Mouse (Mus musculus) gastrocnemius, postnatal 36 days (tissue): ENCODE results near the gene Zfp708. TPM values are rescaled to one million over a fixed set of nuclear protein-coding genes. Genes with fewer than 3 reads are reported as not detected.
"Not testable (repeated sequence)": the region's sequence is repeated elsewhere in the genome, so short reads cannot be mapped to it uniquely, and the experiment has no call there.

ENCODE experiments used
- DNase-seq, 2 experiments: peaks; one replicate each; pipeline ENCODE4 v3.0.0; 2022
- intact Hi-C: fragments of 180-260 bp; cut with DNase I; formaldehyde crosslinking; loops from one replicate; pipeline ENCODE4 v1.15.1; 2025
- long read RNA-seq, 2 experiments: library from polyadenylated mRNA; stranded (forward); transcript quantifications; one replicate each; pipeline ENCODE4 v2.0.0; 2021
- total RNA-seq, 2 experiments: library from RNA; stranded (reverse); gene quantifications; 2 replicates each; pipeline ENCODE4 v1.2.3; 2021

Gene Zfp708
- 1 to 10 TPM in 1 of 2 experiments, under 1 TPM in 1; 0.61 to 1.8 TPM for total RNA-seq
- long read RNA-seq, experiment 1, partial matches to known transcripts: 0 of 2 reads
- long read RNA-seq, experiment 1, other reads (novel, unspliced or antisense): 1 of 2 reads
- long read RNA-seq, experiment 2, partial matches to known transcripts: 0 of 1 reads
- long read RNA-seq, experiment 2, other reads (novel, unspliced or antisense): 0 of 1 reads

GRCm38 (mm10) chr13:67097876-67098275, at the start of gene Zfp708:
TSS of gene Zfp708 (minus strand) at chr13:67097976.
- no peak for DNase-seq
- intact Hi-C loops: no loop called here

GRCm38 (mm10) chr13:67128038-67128721, 30.4 kb upstream of the Zfp708 start:
- DNase-seq: peak; percentile 64 to 71
- intact Hi-C loops: loop anchor here (5.0 kb wide), 1 partner anchor 179 kb away; the partner anchor contains the start of gene Zfp457

- not testable (repeated sequence) for DNase-seq
- intact Hi-C loops: loop anchor here (5.0 kb wide), 1 partner anchor 180 kb away; the partner anchor contains the start of gene Zfp457
Observed at GRCm38 (mm10) chr13:67127507-67127906, 29.7 kb upstream of the Zfp708 start.

- intact Hi-C loops: no loop called here
Observed at GRCm38 (mm10) chr13:67124460-67124859, 26.7 kb upstream of the Zfp708 start.

GRCm38 (mm10) chr13:67121360-67121759, 23.6 kb upstream of the Zfp708 start, which contains the start of gene Zfp759:
TSS of gene Zfp759 (plus strand) at chr13:67121660.
- intact Hi-C loops, DNase-seq: not testable (repeated sequence)

More at GRCm38 (mm10) chr13:67124460-67124859, 26.7 kb upstream of the Zfp708 start:
- DNase-seq: no peak

- intact Hi-C loops, DNase-seq: not testable (repeated sequence)
Observed at GRCm38 (mm10) chr13:67116163-67116562, 18.4 kb upstream of the Zfp708 start, which contains the start of gene Rslcan18. TSS of gene Rslcan18 (minus strand) at chr13:67116263.

GRCm38 (mm10) chr13:67113287-67113686, 15.5 kb upstream of the Zfp708 start:
- intact Hi-C loops: no loop called here
- no peak for DNase-seq

GRCm38 (mm10) chr13:67112096-67112495, 14.3 kb upstream of the Zfp708 start:
- DNase-seq: no peak
- intact Hi-C loops: no loop called here

- DNase-seq: no peak
- intact Hi-C loops: loop anchor here (2.0 kb wide), 1 partner anchor 48 kb away; the partner anchor contains the start of gene Zfp712
Observed at GRCm38 (mm10) chr13:67108821-67109206, 11.0 kb upstream of the Zfp708 start.

- intact Hi-C loops: loop anchor here (2.0 kb wide), 1 partner anchor 48 kb away; the partner anchor contains the start of gene Zfp712
- DNase-seq: peak; percentile 75 to 84
Observed at GRCm38 (mm10) chr13:67108194-67108820, 10.5 kb upstream of the Zfp708 start, which contains the start of gene Gm28557. TSS of gene Gm28557 (minus strand) at chr13:67108604.

GRCm38 (mm10) chr13:67107681-67108080, 9.9 kb upstream of the Zfp708 start:
- no peak for DNase-seq
- intact Hi-C loops: loop anchor here (2.0 kb wide), 1 partner anchor 47 kb away; the partner anchor contains the start of gene Zfp712

- intact Hi-C loops: no loop called here
- DNase-seq: no peak
Observed at GRCm38 (mm10) chr13:67090154-67090553, 7.6 kb downstream of the Zfp708 start.

- DNase-seq: no peak
- intact Hi-C loops: no loop called here
Observed at GRCm38 (mm10) chr13:67081946-67082345, 15.8 kb downstream of the Zfp708 start.

GRCm38 (mm10) chr13:67081142-67081713, 16.5 kb downstream of the Zfp708 start:
- intact Hi-C loops: no loop called here
- peak; percentile 66 to 69 for DNase-seq

GRCm38 (mm10) chr13:67077244-67077643, 20.5 kb downstream of the Zfp708 start:
- intact Hi-C loops: no loop called here
- DNase-seq: no peak

GRCm38 (mm10) chr13:67072786-67073185, 25.0 kb downstream of the Zfp708 start:
- intact Hi-C loops: no loop called here

GRCm38 (mm10) chr13:67065386-67065785, 32.4 kb downstream of the Zfp708 start:
- no peak for DNase-seq
- intact Hi-C loops: no loop called here

More at GRCm38 (mm10) chr13:67072786-67073185, 25.0 kb downstream of the Zfp708 start:
- DNase-seq: no peak

GRCm38 (mm10) chr13:67062427-67062826, 35.3 kb downstream of the Zfp708 start:
- intact Hi-C loops: no loop called here
- DNase-seq: no peak

- DNase-seq: peak; percentile 84 to 90
- intact Hi-C loops: loop anchor here (2.0 kb wide), 1 partner anchor 48 kb away; the partner anchor contains the start of gene Gm28557
Observed at GRCm38 (mm10) chr13:67060786-67061358, 36.9 kb downstream of the Zfp708 start, which contains the start of gene Zfp712. TSS of gene Zfp712 (minus strand) at chr13:67061170.
